Mouse (Mus musculus): ENCODE measurements at regions not wholly inside any gene's neighbourhood (a gene's known extent, or its start where the extent isn't known, plus 50 kb on each side); places are given as distances from the start of the nearest gene placed in this dataset.

DNA sequence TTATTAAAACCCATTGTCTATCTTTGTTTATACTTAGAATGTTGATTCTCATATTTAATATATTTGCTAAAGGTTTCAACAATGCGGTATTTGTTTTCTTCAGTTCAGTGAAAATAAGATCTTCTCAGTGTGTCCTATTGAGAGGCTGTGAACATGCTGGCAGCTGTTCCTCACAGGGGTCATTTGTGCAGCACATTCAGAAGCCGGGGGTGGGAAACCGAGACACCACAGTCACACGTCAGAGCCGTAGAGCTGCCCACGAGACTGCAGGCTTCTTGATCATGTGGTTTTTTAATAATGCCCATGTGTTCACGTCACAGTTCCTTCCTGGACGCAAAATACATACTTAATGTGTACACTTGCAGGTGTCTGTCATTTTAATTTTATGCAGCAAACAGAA is 564.3 kb upstream of the BB014433 start:
- TF ChIP-seq CTCF (IDR thresholded peaks at IDR 0.05; ENCODE audit: borderline replicate concordance, extremely low read depth, insufficient read depth, insufficient read length) = no peak
- no peak for TF ChIP-seq POLR2A (IDR thresholded peaks at IDR 0.05; ENCODE audit: borderline replicate concordance, extremely low read depth, insufficient read depth, insufficient read length, poor library complexity, severe bottlenecking)
